Mouse (Mus musculus) cerebellum, adult 2 months (tissue): ENCODE data around the gene Kcnj10.

Experiments used
- CTCF ChIP-seq: fragments of 200-500 bp; IDR thresholded peaks from 2 replicates; pipeline ENCODE4 v1.5.1; 2011; ENCODE audit warnings: low read depth, mild to moderate bottlenecking, control low read depth, low read length, moderate library complexity, borderline replicate concordance; ENCODE audit not compliant: insufficient read depth
- POLR2A ChIP-seq: fragments of 200-500 bp; IDR thresholded peaks from 2 replicates; pipeline ENCODE4 v1.6.1; 2011; ENCODE audit warnings: low read length, control low read depth, borderline replicate concordance; ENCODE audit not compliant: insufficient read depth

- TF ChIP-seq CTCF (no peak), POLR2A (no peak)
Observed at GRCm38 (mm10) chr1:172295751-172296197, 45.2 kb upstream of the Kcnj10 start.
